Mouse (Mus musculus) gastrocnemius, postnatal 4 days (tissue): Measurements from ENCODE around the gene Dbn1. TPM values are rescaled to one million over a fixed set of nuclear protein-coding genes. Genes with fewer than 3 reads are reported as not detected.

ENCODE experiments used
- DNase-seq, 2 experiments: peaks; one replicate each; pipeline ENCODE4 v3.0.0; 2021 to 2022; ENCODE audit warnings: low spot score in 2 of 2, mixed read lengths in 2 of 2
- long read RNA-seq, 2 experiments: library from polyadenylated mRNA; stranded (forward); transcript quantifications; one replicate each; pipeline ENCODE4 v2.0.0; 2021
- total RNA-seq, 2 experiments: library from RNA; stranded (reverse); gene quantifications; 2 replicates each; pipeline ENCODE4 v1.2.3; 2021

The Dbn1 gene
- 100 to 1,000 TPM; 127 to 147 TPM for total RNA-seq
- long read RNA-seq, experiment 1, transcript Dbn1-201 (15 exons, 3,078 nt), result minor isoform, 6 of 203 reads
- long read RNA-seq, experiment 1, transcript Dbn1-202 (14 exons, 2,378 nt), result minor isoform, 39 of 203 reads
- long read RNA-seq, experiment 1, transcript Dbn1-203 (14 exons, 2,940 nt), result major isoform, 81 of 203 reads
- long read RNA-seq, experiment 1, partial matches to known transcripts, result 59 of 203 reads
- long read RNA-seq, experiment 1, other reads (novel, unspliced or antisense), result 18 of 203 reads
- long read RNA-seq, experiment 2, transcript Dbn1-202 (14 exons, 2,378 nt), result minor isoform, 42 of 219 reads
- long read RNA-seq, experiment 2, transcript Dbn1-203 (14 exons, 2,940 nt), result major isoform, 99 of 219 reads
- long read RNA-seq, experiment 2, partial matches to known transcripts, result 42 of 219 reads
- long read RNA-seq, experiment 2, other reads (novel, unspliced or antisense), result 33 of 219 reads

DNA sequence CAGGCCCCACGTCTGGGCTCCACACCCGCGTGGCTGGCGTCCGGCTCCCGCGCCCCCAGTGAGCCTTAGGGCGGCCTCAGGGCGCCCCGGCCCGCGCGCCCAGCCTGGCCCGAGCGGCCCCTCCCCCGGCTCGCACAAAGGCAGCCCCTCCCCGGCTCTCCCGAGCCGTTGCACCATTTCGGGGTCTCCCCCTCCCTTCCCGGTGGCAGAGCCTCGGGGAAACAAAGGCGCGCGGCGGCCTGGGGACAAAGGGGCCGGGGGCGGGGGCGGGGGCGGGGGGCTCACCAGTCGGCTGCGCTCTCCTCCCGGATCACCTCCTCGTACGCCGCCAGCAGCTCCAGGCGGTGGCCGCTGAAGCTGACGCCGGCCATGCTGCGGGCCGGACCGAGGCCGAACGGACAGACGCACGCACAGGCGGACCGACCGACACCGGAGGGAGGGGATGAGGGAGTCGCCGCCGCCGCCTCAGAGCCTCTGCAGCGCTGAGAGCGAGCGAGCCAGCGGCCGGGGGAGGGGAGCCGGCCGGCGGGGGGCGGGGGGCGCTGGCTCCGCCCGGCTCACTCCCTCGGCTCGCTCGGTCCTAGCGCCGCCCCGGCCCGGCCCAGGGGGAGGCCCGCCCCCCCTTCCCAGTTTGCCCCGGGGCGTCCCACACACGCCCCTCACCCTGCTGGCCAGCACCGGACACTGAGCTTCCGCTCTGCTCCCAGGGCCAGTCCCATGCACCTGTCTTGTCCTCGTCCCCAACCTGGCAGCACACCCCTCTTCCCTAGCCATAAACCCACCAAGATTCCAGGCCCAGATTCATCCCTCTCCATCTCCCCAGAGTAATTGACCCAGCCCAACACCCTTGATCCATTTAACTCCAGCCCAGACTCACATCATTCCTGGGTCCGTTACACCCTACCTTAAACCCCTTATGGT, at the start of gene Dbn1:
Dbn1 (minus strand) TSS at position 534 of the 921 bp plus-strand sequence.
- DNase-seq, result peak in 1 of 2 experiments; percentile 68

- DNase-seq, result peak; percentile 96 to 97
Measured at GRCm38 (mm10) chr13:55536194-55537175, 48.6 kb upstream of the Dbn1 start, which contains the start of gene Ddx41. TSS of gene Ddx41 (minus strand) at chr13:55536658.

DNA sequence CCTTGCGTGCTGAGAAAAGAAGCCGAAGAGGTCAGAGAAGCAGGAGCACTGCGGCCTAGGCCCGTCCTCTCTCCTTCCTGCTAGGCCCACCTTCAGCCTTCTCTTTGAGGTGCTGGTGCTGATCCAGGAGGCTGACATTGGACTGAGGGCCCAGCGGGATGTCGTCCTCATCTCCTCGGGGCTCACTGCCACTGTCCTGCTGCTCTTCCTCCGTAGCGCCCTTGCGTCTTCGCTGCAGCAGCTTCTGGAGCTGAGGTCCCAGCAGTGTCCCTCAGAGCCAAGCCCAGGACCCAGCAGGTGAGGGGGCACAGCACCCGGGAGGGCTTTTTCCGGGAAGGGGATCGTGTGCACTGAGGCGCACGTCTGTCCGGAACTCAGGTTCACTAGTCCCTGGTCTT, 47.9 kb upstream of the Dbn1 start:
- no peak for DNase-seq

DNA sequence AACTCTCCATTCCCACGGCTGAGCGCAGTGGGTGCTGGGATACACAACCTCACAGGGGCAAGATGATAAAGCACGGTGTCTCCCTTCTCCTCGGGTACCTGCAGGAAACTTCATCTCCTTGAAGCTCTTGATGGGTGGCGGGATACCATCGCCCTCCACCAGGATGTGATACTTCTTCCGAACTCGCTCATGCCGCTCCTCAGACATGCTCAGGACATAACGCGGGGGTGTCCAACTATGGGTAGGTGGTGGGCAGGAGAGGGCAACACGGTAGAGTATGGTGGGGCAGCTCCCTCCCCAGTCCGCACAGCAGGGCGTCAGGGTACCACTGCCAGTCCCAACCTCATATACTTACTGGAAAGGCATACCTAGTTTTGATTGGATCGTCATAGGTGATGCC, 47.3 kb upstream of the Dbn1 start:
- DNase-seq, result no peak

DNA sequence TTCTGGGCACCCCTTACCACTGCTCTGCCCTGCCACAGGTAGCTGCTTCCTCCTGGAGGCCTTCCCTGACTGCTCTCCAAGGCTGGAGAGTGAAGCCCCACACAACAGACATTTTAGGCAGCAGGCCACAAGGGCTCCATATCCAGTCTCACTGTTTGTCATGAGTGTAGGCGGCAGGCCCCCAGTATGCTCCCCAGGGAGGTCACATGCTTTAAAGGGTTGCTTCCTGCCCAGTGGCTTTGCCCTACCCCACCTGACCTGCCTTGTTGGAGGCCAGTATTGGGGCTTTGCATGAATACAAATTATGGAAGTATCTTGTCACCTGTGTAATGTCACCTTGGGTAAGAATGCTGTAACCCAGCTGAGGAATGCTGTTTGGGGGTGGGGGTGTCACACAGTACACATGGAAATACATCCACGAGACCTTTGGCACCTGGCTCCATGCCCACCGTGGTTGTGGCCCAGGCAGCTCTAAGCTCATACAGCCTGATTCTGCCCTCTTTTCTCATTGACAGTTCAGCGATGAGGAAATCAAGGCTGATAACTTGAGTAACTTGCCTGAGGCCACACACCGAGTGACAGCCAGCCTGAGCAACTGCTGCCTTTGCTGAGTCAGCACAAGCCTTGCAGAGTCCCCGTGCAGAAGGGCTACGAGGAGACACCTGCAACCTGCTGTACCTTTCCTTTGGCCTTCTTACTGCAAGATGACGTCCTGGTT, 41.4 kb upstream of the Dbn1 start, which contains the start of gene Dok3:
Dok3 (minus strand) TSS at position 99 of the 718 bp plus-strand sequence.
- DNase-seq, result no peak

DNA sequence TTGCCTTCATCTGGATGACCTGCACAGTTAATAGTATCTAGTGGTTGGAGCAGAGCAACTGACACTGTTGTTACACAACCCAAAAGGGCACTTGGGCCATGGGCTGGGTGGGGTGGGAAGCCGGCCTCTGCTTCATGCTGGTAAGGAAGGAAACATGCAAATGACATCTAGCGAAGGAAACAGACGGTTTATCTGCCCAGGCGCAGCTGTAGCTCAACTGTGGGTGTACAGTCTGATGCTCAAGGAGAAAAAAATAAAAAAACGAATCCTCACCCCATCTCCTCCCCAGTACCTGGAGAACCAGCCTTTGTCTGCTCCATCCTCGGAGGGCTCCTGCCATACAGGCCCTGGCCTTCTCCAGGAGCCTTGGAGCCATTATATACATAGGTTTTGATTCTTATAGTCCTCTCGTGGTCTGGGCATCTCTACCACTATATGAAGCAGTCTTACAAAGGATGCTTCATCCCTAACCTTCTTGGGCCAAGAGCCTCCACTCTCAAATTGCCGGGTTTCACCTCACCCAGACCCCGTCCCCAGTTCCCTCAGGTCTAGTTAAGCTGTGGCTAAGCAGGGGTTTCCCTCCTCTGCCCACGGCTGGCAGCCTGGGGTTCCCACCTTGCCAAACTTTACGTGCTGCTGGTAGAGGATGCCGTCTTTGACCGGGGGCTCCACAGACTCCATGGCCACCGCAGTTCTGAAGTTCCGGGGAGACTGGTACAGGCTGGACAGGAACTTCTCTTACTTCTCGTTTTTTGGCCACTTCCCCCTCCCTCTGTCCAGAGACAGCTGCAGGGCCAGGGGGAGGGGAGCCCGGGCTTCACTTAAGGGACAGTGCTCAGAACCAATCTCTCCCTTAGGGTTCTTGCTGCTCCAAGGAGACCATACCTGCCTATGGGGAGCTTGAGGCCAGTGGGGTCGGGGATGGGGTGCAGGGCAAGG, 40.2 kb upstream of the Dbn1 start:
- no peak for DNase-seq

GRCm38 (mm10) chr13:55527212-55527611, 39.3 kb upstream of the Dbn1 start:
- DNase-seq, result no peak

- no peak for DNase-seq
Measured at GRCm38 (mm10) chr13:55525733-55526553, 38.0 kb upstream of the Dbn1 start.

DNA sequence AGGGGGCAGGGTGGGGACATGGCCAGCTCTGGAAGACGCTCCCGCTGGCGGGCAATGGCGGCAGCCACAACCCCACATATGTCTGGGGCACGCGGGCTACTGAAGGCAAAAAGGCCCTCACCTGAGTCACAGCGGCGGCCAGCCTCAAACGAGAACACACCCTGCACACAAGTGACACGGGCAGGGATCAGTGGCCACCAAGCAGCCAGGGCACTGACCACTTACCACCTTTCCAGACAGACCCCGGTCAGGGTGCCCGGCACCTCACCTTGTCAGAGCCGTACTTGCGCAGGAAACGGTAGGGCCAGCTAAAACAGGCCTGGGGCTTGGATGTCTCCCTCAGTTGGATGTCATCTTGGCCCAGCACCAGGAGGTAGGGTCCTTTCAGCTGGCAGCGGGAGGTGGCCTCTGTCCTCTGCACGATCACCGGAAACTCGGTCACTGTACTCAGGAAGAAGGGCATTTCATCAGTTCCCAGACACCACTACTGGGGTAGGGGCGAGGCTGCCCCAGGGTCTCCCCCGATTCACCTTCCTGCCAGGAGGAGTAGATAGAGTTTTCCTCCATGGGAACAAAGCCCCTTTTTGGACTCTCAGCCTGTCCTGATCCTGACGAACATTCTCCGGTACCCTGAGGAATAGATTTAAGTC, 36.2 kb upstream of the Dbn1 start:
- DNase-seq, result no peak

DNA sequence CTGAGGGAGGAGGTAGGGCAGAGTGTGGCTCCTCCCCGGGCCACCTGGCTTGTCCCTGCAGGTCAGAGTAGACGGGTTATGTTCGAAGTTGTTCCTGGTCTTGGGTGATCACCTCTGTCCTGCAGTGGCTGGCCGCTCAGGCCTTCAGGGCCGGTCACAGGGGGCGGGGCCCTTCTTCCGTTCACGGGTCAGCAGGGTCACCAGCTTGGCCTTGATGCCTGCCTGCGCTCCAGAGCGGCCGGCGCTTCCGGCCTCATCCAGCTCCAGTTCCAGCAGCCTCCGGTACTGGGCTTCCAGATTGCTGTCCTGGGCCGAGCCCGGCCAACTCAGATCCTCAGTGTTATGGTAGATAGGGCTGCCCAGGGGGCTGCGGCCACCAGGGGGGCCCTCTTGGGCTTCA, 35.4 kb upstream of the Dbn1 start:
- peak in 1 of 2 experiments; percentile 24 for DNase-seq

- peak in 1 of 2 experiments; percentile 43 for DNase-seq
Measured at GRCm38 (mm10) chr13:55522730-55523129, 34.8 kb upstream of the Dbn1 start.

DNA sequence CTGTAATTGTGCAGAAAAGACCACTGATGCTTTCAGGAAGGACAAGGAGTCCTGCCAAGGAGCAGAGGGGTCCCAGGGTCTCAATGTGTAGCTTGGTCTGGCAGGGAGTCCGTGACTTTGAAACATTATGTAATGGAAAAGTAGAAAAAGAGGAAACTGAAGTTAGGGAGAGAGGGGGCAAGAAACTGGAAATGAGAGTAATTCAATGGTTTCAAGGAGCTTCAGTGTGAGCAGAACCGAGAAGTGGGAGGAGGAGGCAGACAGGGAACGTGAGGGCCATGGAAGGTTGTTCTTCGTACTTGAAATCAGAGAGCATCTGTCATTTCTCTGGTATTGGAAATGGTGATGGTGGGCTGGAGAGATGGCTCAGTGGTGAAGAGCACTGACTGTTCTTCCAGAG, 31.7 kb upstream of the Dbn1 start:
- no peak for DNase-seq

DNA sequence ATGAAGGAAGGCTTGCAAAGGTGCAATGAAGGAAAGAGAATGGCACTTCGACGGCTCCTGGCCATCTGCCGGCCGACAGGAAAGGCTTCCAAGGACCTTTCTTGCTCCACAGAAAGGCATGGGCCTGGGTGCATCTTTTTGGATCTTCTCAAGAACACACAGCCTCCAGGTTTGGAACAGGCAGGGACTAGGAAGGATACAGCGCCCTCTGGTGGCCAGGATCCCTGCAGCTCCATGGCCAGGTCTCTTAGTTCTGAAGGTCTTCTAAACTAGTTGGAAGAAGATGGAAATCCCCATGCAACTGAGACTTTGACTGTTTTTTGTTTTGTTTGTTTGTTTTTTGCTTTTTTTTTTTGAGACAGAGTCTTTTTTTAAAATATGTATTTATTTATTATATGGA, 29.0 kb upstream of the Dbn1 start:
- DNase-seq, result peak; percentile 75 to 89

DNA sequence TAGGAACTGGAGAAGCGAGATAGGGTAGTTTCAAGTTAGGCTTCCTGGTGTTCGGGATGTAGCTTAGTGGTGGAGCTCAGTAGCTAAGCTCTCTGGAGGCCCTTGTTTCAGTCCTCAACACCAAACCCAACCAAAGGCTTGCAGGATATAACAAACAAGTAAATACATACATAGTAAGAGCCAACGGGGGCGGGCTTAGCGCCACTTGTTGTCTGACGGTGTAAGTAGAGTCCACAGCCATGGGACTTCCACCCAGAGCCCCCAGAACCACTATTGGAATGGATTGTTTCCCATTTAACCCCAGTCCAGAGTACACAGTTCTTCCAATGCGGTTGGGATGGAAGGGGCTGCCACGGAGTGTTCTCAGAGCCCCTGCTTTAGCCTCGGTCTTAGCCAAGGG, 25.9 kb upstream of the Dbn1 start:
- DNase-seq, result no peak

- DNase-seq, result peak; percentile 86 to 94
Measured at GRCm38 (mm10) chr13:55513111-55513748, 25.3 kb upstream of the Dbn1 start, which contains the start of gene Pdlim7. TSS of gene Pdlim7 (minus strand) at chr13:55513676.

DNA sequence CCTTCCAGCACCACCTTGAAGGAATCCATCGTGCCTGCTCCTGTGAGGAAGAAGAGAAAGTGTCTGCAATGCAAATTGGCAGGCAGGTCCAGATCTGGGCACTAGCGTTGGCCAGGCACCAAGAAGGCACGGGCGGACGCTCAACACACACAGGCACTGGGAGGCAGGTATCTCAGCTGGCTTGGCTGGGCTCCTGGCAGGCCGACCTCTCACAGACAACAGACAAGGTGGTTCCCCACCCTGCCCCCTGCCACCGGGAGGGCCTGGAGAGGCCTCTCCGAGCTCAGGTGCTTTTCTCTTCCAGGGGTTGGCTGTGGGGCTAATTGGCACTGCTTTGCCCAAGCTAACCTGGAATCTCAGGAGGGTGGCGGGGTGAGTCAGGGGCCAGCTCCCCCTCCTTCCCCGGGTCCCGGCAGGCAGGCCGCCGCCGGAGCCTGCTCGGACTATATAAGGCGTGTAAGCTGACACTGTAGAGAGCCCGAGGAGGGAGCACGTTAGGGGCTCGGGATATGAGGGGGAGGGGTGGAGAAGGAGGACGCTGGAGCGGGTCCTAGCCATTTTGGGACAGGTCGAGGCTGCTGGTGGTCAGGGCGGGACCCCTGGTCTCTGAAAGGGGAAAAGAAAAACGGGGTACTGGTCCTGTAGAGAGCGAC, 24.6 kb upstream of the Dbn1 start:
- DNase-seq, result peak; percentile 47 to 67
